Mouse (Mus musculus) myocyte (in vitro differentiated cells): ENCODE measurements around the gene Ovgp1. TPM values are rescaled to one million over a fixed set of nuclear protein-coding genes. Genes with fewer than 3 reads are reported as not detected.
"Not testable (repeated sequence)": the region's sequence is repeated elsewhere in the genome, so short reads cannot be mapped to it uniquely, and the experiment has no call there.

ENCODE experiments used
- H3K27me3 ChIP-seq: one replicate; pipeline ENCODE4 v1.6.1; 2011; ENCODE audit not compliant: control insufficient read depth, insufficient read depth, insufficient read length
- H3K36me3 ChIP-seq: one replicate; pipeline ENCODE4 v1.6.1; 2011; ENCODE audit not compliant: control insufficient read depth, insufficient read depth
- H3K4me2 ChIP-seq: one replicate; pipeline ENCODE4 v1.6.1; 2011; ENCODE audit warnings: low read depth, control low read depth
- H3K4me3 ChIP-seq: one replicate; pipeline ENCODE4 v1.5.1; 2011; ENCODE audit warnings: mild to moderate bottlenecking, control low read depth, moderate library complexity
- H3K79me2 ChIP-seq: one replicate; pipeline ENCODE4 v1.6.1; 2011; ENCODE audit not compliant: control insufficient read depth, insufficient read depth
- H3ac ChIP-seq: one replicate; pipeline ENCODE4 v1.6.1; 2011; ENCODE audit not compliant: control insufficient read depth, insufficient read length
- CEBPB ChIP-seq: IDR thresholded peaks from 2 replicates; pipeline ENCODE4 v1.6.1; 2011; ENCODE audit warnings: mild to moderate bottlenecking, moderate library complexity; ENCODE audit not compliant: poor library complexity, insufficient read depth, severe bottlenecking
- E2F4 ChIP-seq: IDR thresholded peaks from one replicate; pipeline ENCODE4 v1.6.1; 2011; ENCODE audit warnings: mild to moderate bottlenecking, control low read depth, moderate library complexity; ENCODE audit not compliant: insufficient read depth
- MAX ChIP-seq: IDR thresholded peaks from one replicate; pipeline ENCODE4 v1.6.1; 2011; ENCODE audit warnings: low read depth, mild to moderate bottlenecking, control low read depth
- MYOD1 ChIP-seq, 3 experiments: IDR thresholded peaks; one replicate each; pipeline ENCODE4 v1.6.1; 2011; ENCODE audit warnings: control low read depth in 2 of 3, low read depth in 2 of 3, mild to moderate bottlenecking in 2 of 3, moderate library complexity in 1 of 3; ENCODE audit not compliant: insufficient read length in 2 of 3, control insufficient read depth in 1 of 3
- MYOG ChIP-seq, 3 experiments: IDR thresholded peaks; one replicate each; pipeline ENCODE4 v1.6.1; 2011; ENCODE audit warnings: control low read depth in 2 of 3, low read depth in 2 of 3, mild to moderate bottlenecking in 2 of 3; ENCODE audit not compliant: insufficient read length in 2 of 3, control insufficient read depth in 1 of 3, insufficient read depth in 1 of 3
- POLR2A ChIP-seq: IDR thresholded peaks from one replicate; pipeline ENCODE4 v1.6.1; 2011; ENCODE audit warnings: low read depth, mild to moderate bottlenecking, control low read depth, moderate library complexity; ENCODE audit not compliant: insufficient read length
- POLR2AphosphoS2 ChIP-seq: IDR thresholded peaks from one replicate; pipeline ENCODE4 v1.6.1; 2011; ENCODE audit warnings: low read depth, control low read depth; ENCODE audit not compliant: insufficient read length
- REST ChIP-seq: IDR thresholded peaks from one replicate; pipeline ENCODE4 v1.6.1; 2011; ENCODE audit warnings: mild to moderate bottlenecking, control low read depth, moderate library complexity; ENCODE audit not compliant: insufficient read depth, insufficient read length
- SRF ChIP-seq: IDR thresholded peaks from one replicate; pipeline ENCODE4 v1.6.1; 2011; ENCODE audit warnings: low read depth; ENCODE audit not compliant: control insufficient read depth, insufficient read length
- TCF12 ChIP-seq: IDR thresholded peaks from one replicate; pipeline ENCODE4 v1.6.1; 2011; ENCODE audit warnings: mild to moderate bottlenecking, control low read depth; ENCODE audit not compliant: poor library complexity, insufficient read depth, severe bottlenecking
- TCF3 ChIP-seq: IDR thresholded peaks from one replicate; pipeline ENCODE4 v1.6.1; 2011; ENCODE audit warnings: low read depth, control low read depth; ENCODE audit not compliant: insufficient read length
- USF1 ChIP-seq: IDR thresholded peaks from one replicate; pipeline ENCODE4 v1.6.1; 2011; ENCODE audit warnings: low read depth, mild to moderate bottlenecking, control low read depth, moderate library complexity
- polyA plus RNA-seq: library from polyadenylated mRNA; unstranded; fragments of >200 nt; fragmentation: generic; extraction: Trizol; gene quantifications from one replicate; pipeline ENCODE4 v1.2.1, GENCODE M21; 2012; ENCODE audit warnings: missing spikeins

Gene Ovgp1
- polyA plus RNA-seq, 1 experiment: 0.43 TPM

DNA sequence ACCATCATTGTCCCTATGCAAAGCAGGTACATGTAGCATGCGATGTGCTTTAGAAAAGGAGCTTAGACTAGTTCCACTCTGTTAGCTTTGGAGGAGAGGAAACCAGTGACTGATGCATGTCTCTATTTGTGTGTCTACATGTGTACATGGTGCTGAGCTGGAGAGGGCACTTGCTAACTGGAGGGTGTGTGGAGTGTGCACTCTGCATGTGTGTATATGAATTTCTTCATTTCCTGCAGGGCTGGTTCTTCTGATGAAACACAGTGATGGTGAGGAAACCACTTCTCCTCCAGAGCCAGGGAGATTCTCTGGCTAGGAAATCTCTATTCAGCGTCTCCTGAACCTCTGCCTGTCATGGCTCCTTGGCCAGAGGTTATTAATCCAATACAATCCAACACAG lies 663 bp downstream of the Ovgp1 start:
- Histone ChIP-seq H3K27me3 (no peaks in the 10 kb centered on the region), H3K4me3 (no peak overlapping the region), H3K36me3 (peaks cover 7% of the 10 kb centered on the region), H3K4me2 (no peak overlapping the region), H3ac (no peak overlapping the region), H3K79me2 (no peaks in the 10 kb centered on the region)
- TF ChIP-seq E2F4 (no peak), SRF (no peak), MYOG (IDR thresholded peaks at IDR 0.05; ENCODE audit: control insufficient read depth in 1 of 3, insufficient read depth in 1 of 3, insufficient read length in 2 of 3, low read depth in 2 of 3) (no peak), TCF12 (no peak), POLR2AphosphoS2 (no peak), MYOD1 (IDR thresholded peaks at IDR 0.05; ENCODE audit: control insufficient read depth in 1 of 3, insufficient read length in 2 of 3, low read depth in 2 of 3) (no peak), MAX (no peak), USF1 (no peak), POLR2A (no peak), REST (no peak), TCF3 (no peak), CEBPB (no peak)

DNA sequence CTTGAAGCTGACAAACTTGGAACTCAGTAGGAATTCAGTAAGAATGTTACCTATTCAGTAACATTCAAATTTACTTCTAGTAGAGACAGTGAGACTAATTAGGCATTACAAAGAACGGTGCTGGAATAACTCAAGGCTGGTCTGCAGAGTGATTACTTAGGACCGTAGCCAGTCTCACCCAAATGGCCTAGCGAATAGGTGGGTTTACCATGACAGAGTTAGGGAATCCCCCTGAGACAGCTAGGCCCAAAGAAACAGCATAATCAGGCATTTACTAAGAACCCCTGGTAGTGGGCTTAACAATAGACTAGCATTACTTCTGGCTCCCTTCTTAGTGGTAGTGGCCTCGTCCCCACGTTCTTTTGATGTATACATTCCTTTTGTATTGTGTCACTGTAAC lies 16.1 kb downstream of the Ovgp1 start:
- not testable (repeated sequence) for H3K4me3 ChIP-seq, H3K36me3 ChIP-seq, H3K4me2 ChIP-seq, H3K27me3 ChIP-seq, H3K79me2 ChIP-seq, H3ac ChIP-seq

DNA sequence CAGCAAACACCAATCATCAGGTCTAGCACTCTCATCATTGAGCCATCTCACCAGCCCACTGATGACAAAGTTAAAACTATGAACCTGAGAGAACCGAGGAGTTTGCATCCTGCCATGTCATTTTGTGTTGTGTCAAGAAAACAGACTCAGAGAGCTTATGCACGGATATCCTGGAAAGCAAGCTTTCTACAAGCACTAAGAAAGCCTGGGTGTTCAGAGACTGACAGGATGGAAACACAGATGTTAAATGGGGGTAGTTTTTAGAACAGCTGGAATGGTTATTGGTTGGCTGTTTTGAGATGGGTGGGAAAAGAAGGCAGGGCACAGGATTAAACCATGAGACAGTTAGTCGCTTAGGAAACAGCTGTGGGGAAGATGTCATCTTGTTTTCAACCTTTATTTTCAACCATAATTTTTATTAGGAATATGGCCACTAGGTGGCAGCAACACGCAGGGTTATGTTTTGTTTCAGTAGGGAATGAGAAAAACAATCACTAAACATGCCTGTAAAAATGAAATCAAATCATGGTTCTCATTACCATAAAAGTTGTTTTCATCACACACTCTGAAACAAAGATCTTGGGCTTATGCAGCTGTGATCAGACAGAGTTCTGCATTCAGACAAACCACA lies 18.3 kb downstream of the Ovgp1 start:
- Histone ChIP-seq H3K4me3 (no peak overlapping the region), H3K79me2 (no peaks in the 10 kb centered on the region), H3ac (no peak overlapping the region), H3K4me2 (no peak overlapping the region), H3K27me3 (no peaks in the 10 kb centered on the region), H3K36me3 (no peaks in the 10 kb centered on the region)
- TF ChIP-seq MYOD1 (IDR thresholded peaks at IDR 0.05; ENCODE audit: control insufficient read depth in 1 of 3, insufficient read length in 2 of 3, low read depth in 2 of 3) (no peak), TCF12 (no peak), POLR2AphosphoS2 (no peak), MYOG (IDR thresholded peaks at IDR 0.05; ENCODE audit: control insufficient read depth in 1 of 3, insufficient read depth in 1 of 3, insufficient read length in 2 of 3, low read depth in 2 of 3) (no peak), REST (no peak), MAX (no peak), CEBPB (no peak), USF1 (no peak), POLR2A (no peak), TCF3 (no peak), E2F4 (no peak), SRF (no peak)

DNA sequence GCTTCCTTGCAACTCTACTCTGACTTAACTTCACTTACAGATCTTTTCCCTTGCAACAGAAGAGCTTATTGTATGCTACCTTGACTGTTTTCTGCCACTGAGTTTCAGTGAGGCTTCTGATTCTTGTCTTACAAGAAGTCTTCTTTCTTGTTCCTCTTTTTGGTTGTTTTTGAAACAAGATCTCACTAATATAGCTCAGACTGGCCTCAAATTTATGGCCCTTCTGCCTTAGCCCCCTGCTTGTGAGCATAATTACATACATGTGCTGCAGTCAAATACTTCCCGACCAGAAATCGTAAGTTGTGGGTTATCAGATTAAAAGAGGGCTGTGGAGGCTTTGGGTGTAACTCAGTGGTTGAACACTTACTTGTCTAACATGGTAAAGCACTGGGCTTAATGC lies 21.2 kb downstream of the Ovgp1 start:
- no peaks in the 10 kb centered on the region for H3K27me3 ChIP-seq
- no peak overlapping the region for H3K4me3 ChIP-seq
- TF ChIP-seq CEBPB: no peak
- no peak for TF ChIP-seq REST
- no peak for TF ChIP-seq POLR2A
- no peak for TF ChIP-seq MAX
- no peak overlapping the region for H3ac ChIP-seq
- H3K79me2 ChIP-seq: no peaks in the 10 kb centered on the region
- H3K36me3 ChIP-seq: no peaks in the 10 kb centered on the region
- H3K4me2 ChIP-seq: no peak overlapping the region

DNA sequence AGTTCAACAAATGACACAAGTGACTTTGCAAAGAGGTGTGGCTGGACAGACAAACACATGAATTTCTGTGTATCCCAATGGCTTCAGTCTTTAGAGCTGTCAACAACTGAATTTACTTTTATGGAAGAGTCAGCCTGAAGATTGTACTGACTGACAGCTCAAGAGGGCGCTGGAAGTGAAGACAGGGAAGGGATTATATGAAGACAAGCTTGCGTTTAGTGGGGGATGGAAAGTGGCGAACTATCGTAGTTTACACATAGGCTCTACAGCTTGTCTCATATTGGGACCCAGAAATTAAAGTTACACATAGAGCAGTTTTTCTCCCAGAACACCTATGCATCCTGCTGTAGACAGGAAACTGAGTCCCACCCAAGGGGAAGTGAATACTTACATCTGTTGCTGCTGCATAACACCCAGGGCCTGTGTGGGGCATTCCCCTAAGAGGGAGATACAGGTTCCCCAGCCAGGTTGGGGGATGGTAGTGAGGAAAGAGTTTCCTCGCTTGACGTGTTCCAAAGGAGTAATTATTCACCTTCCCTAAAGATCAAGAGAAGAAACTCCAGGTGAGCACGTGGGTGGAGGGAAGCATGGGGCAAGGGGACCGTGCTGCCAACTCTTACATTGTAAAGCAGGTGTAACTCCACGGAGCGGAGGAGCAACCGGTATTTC lies 27.3 kb downstream of the Ovgp1 start:
- Histone ChIP-seq H3K27me3 (no peaks in the 10 kb centered on the region), H3ac (no peak overlapping the region), H3K4me2 (no peak overlapping the region), H3K79me2 (no peaks in the 10 kb centered on the region), H3K36me3 (no peaks in the 10 kb centered on the region), H3K4me3 (no peak overlapping the region)
- TF ChIP-seq REST (no peak), TCF12 (no peak)
